Mouse (Mus musculus) forelimb bud, embryonic 11.5 days (tissue): ENCODE results near the gene Fndc3b.

Experiments
- DNase-seq: peaks from one replicate; pipeline ENCODE4 v3.0.0-alpha.2; 2012; ENCODE audit warnings: low read depth, low spot score

Fndc3b gene

GRCm38 (mm10) chr3:27621176-27621575, 89.9 kb downstream of the Fndc3b start:
- DNase-seq, result no peak

- DNase-seq, result no peak
These were observed 93.4 kb downstream of the Fndc3b start for GRCm38 (mm10) chr3:27617733-27618132.

GRCm38 (mm10) chr3:27617237-27617499, 93.9 kb downstream of the Fndc3b start:
- DNase-seq, result no peak

GRCm38 (mm10) chr3:27616421-27617236, 94.5 kb downstream of the Fndc3b start:
- DNase-seq, result no peak

- DNase-seq, result no peak
These were observed 95.6 kb downstream of the Fndc3b start for GRCm38 (mm10) chr3:27615479-27615878.

GRCm38 (mm10) chr3:27613828-27614227, 97.3 kb downstream of the Fndc3b start:
- DNase-seq, result no peak

- no peak for DNase-seq
These were observed 98.1 kb downstream of the Fndc3b start for GRCm38 (mm10) chr3:27613011-27613410.

- DNase-seq, result no peak
These were observed 99.1 kb downstream of the Fndc3b start for GRCm38 (mm10) chr3:27611986-27612385.

GRCm38 (mm10) chr3:27610547-27610946, 100.6 kb downstream of the Fndc3b start:
- DNase-seq, result no peak

GRCm38 (mm10) chr3:27610089-27610488, 101.0 kb downstream of the Fndc3b start:
- DNase-seq, result no peak

- no peak for DNase-seq
These were observed 103.3 kb downstream of the Fndc3b start for GRCm38 (mm10) chr3:27607796-27608151.

- peak; percentile 58 for DNase-seq
These were observed 103.9 kb downstream of the Fndc3b start for GRCm38 (mm10) chr3:27607081-27607795.

- no peak for DNase-seq
These were observed 104.5 kb downstream of the Fndc3b start for GRCm38 (mm10) chr3:27606626-27607025.

- no peak for DNase-seq
These were observed 105.5 kb downstream of the Fndc3b start for GRCm38 (mm10) chr3:27605613-27606012.

- DNase-seq, result no peak
These were observed 106.0 kb downstream of the Fndc3b start for GRCm38 (mm10) chr3:27605081-27605480.

GRCm38 (mm10) chr3:27604629-27605028, 106.5 kb downstream of the Fndc3b start:
- DNase-seq, result no peak

GRCm38 (mm10) chr3:27603905-27604620, 107.0 kb downstream of the Fndc3b start:
- DNase-seq, result no peak

GRCm38 (mm10) chr3:27600645-27601044, 110.5 kb downstream of the Fndc3b start:
- no peak for DNase-seq

- DNase-seq, result no peak
These were observed 110.9 kb downstream of the Fndc3b start for GRCm38 (mm10) chr3:27600197-27600596.

GRCm38 (mm10) chr3:27598437-27599382, 112.4 kb downstream of the Fndc3b start:
- DNase-seq, result no peak

GRCm38 (mm10) chr3:27593485-27594138, 117.5 kb downstream of the Fndc3b start:
- no peak for DNase-seq
